9 mouse cellular contexts compared by ENCODE assay signal in the genomic region with DNA sequence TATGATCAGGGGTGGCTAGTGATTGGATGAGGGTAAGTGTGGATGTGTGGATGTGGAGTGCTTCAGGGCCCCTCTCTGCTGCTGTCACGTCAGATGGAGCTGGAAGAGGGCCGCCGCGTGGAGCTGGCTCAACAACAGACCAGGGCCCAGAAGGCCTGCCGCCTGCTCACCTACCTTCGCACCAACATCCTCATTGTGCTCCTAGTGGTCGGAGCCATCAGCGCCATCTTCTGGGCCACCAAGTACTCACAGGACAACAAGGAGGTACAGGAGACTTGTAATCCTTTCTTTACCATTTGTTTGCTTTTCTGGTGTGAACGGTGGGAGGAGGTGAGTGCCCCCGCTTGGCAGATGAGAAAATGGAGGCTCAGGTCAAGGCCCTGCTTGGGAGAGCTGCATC. TPM values are rescaled to one million over a fixed set of nuclear protein-coding genes. Genes with fewer than 3 reads are reported as not detected.
DNase-seq lines count a peak whose midpoint lies in the region; ATAC-seq and TF ChIP-seq lines count a peak whose summit lies in the region.
"Had no signal": no experiment of that assay in that cellular context is flagged by ENCODE, and none has a peak within 500 bp of the region (broad histone marks: within the 10 kb centered on the region; RNA-seq: fewer than 3 reads in every experiment).

No protein-coding gene starts in this region.

- no peak overlapping the region for H3K27ac ChIP-seq in testis, adult 2 months (ENCODE audit: control insufficient read depth, insufficient read depth, low read depth, low read length)
- no peak overlapping the region for H3K27ac ChIP-seq in kidney, embryonic 16.5 days (ENCODE audit: low read length)
- H3K27ac ChIP-seq: neural tube, embryonic 12.5 days had no signal

- no peaks in the 10 kb centered on the region for H3K27me3 ChIP-seq in testis, adult 2 months (ENCODE audit: control insufficient read depth, insufficient read depth, low read length)
- H3K27me3 ChIP-seq in kidney, embryonic 16.5 days (ENCODE audit: insufficient read depth, low read length) = no peaks in the 10 kb centered on the region

- 10% methylated on average over 10 of the region's 10 CpGs for WGBS in kidney, embryonic 16.5 days

- no peaks in the 10 kb centered on the region for H3K9me3 ChIP-seq in kidney, embryonic 16.5 days (ENCODE audit: low read length)
- H3K9me3 ChIP-seq: neural tube, embryonic 12.5 days had no signal

- peak; percentile 51 to 63 for DNase-seq in adrenal gland, adult 18-20 months (ENCODE audit: low spot score in 2 of 2)
- no peak for DNase-seq in adrenal gland, postnatal 4 days (ENCODE audit: low spot score in 2 of 2)
- DNase-seq in testis, postnatal 14 days (ENCODE audit: low spot score) = no peak
- DNase-seq in embryo, embryonic 11 days = peak; percentile 79
- peak; percentile 74 for DNase-seq in lung, postnatal 25 days (ENCODE audit: low spot score)
- DNase-seq in thymus, adult 18-20 months = peak; percentile 50 to 63

- no peak for TF ChIP-seq POLR2A in testis, adult 2 months (IDR thresholded peaks at IDR 0.05; ENCODE audit: control insufficient read depth, low read depth, low read length)

- TF ChIP-seq CTCF in testis, adult 2 months (IDR thresholded peaks at IDR 0.05; ENCODE audit: control insufficient read depth, insufficient read depth, insufficient replicate concordance, low read depth, low read length) = peak; percentile 50; the same call in 1 of the 2 replicates

- H3K4me2 ChIP-seq in kidney, embryonic 16.5 days (replicated peaks; ENCODE audit: low read depth, low read length) = no peak overlapping the region
- H3K4me2 ChIP-seq: neural tube, embryonic 12.5 days had no signal

- H3K4me3 ChIP-seq in testis, adult 2 months (ENCODE audit: control insufficient read depth, low read depth, low read length) = no peak overlapping the region
- H3K4me3 ChIP-seq in kidney, embryonic 16.5 days (ENCODE audit: low read length) = no peak overlapping the region
- H3K4me3 ChIP-seq: neural tube, embryonic 12.5 days had no signal

- peaks cover 8% of the 10 kb centered on the region for H3K4me1 ChIP-seq in testis, adult 2 months (ENCODE audit: control insufficient read depth, insufficient read depth, low read length)
- H3K4me1 ChIP-seq in kidney, embryonic 16.5 days (ENCODE audit: insufficient read depth, low read length) = peaks cover 30% of the 10 kb centered on the region

- no peaks in the 10 kb centered on the region for H3K36me3 ChIP-seq in testis, adult 2 months (ENCODE audit: control insufficient read depth, insufficient read depth, low read length)
- H3K36me3 ChIP-seq in kidney, embryonic 16.5 days (ENCODE audit: insufficient read depth, low read length) = no peaks in the 10 kb centered on the region
- H3K36me3 ChIP-seq: neural tube, embryonic 12.5 days had no signal

- H3K9ac ChIP-seq in kidney, embryonic 16.5 days (replicated peaks; ENCODE audit: low read length) = peak overlapping the region; percentile 1; the same call in 1 of the 2 replicates
- H3K9ac ChIP-seq: neural tube, embryonic 12.5 days had no signal

- ATAC-seq in kidney, embryonic 16.5 days (ENCODE audit: low FRiP score, low TSS enrichment) = no peak

RNA-seq across cellular contexts. Expression of gene Tmc6, which starts 4.3 kb away (rescaled TPM):
- 10 to 100 TPM; 24.1 to 27.0 TPM for total RNA-seq in adrenal gland, adult 18-20 months (2021)
- 10 to 100 TPM; 49.7 to 55.0 TPM for total RNA-seq in adrenal gland, postnatal 4 days (2021)
- polyA plus RNA-seq in testis, adult 2 months (2012; rRNA removed) = 9.7 and 10.1 TPM in 2 replicates
- 47.9 and 50.5 TPM in 2 replicates for polyA plus RNA-seq in kidney, embryonic 16.5 days (2015; fragmentation: Nextera tagmentation; extraction: Ambion mirVana)

RNA-seq across cellular contexts. Expression of gene Tmc8, which starts 4.4 kb away (rescaled TPM):
- 1 to 10 TPM; 3.2 to 4.3 TPM for total RNA-seq in adrenal gland, adult 18-20 months (2021)
- total RNA-seq in adrenal gland, postnatal 4 days (2021) = 1 to 10 TPM; 7.1 to 7.6 TPM
- polyA plus RNA-seq in testis, adult 2 months (2012; rRNA removed) = 1.2 TPM in 2 replicates
- 3.6 TPM in 2 replicates for polyA plus RNA-seq in kidney, embryonic 16.5 days (2015; fragmentation: Nextera tagmentation; extraction: Ambion mirVana)

RNA-seq across cellular contexts. Expression of gene 6030468B19Rik, which starts 11.2 kb away (rescaled TPM):
- not detected for total RNA-seq in adrenal gland, adult 18-20 months (2021)
- total RNA-seq in adrenal gland, postnatal 4 days (2021) = 1 to 10 TPM in 1 of 2 experiments, under 1 TPM in 1; 0.87 to 1.7 TPM
- polyA plus RNA-seq in testis, adult 2 months (2012; rRNA removed) = not detected in 2 replicates
- 0.33 and 0.54 TPM in 2 replicates for polyA plus RNA-seq in kidney, embryonic 16.5 days (2015; fragmentation: Nextera tagmentation; extraction: Ambion mirVana)

RNA-seq across cellular contexts. Expression of gene Gm20708, which starts 23.2 kb away (rescaled TPM):
- total RNA-seq in adrenal gland, adult 18-20 months (2021) = under 1 TPM in 1 of 2 experiments, not detected in 1; 0.80 TPM
- total RNA-seq in adrenal gland, postnatal 4 days (2021) = 1 to 10 TPM; 2.1 to 3.0 TPM
- polyA plus RNA-seq in testis, adult 2 months (2012; rRNA removed) = 1.0 TPM in 1 of 2 replicates, not detected in the other
- polyA plus RNA-seq in kidney, embryonic 16.5 days (2015; fragmentation: Nextera tagmentation; extraction: Ambion mirVana) = 0.26 and 0.44 TPM in 2 replicates
- polyA plus RNA-seq: neural tube, embryonic 12.5 days had no signal

RNA-seq across cellular contexts. Expression of gene Syngr2, which starts 23.2 kb away (rescaled TPM):
- 100 to 1,000 TPM in 1 of 2 experiments, 10 to 100 TPM in 1; 65.4 to 101 TPM for total RNA-seq in adrenal gland, adult 18-20 months (2021)
- 10 to 100 TPM; 81.3 to 86.8 TPM for total RNA-seq in adrenal gland, postnatal 4 days (2021)
- polyA plus RNA-seq in testis, adult 2 months (2012; rRNA removed) = 21.3 and 32.5 TPM in 2 replicates
- 93.2 and 106 TPM in 2 replicates for polyA plus RNA-seq in kidney, embryonic 16.5 days (2015; fragmentation: Nextera tagmentation; extraction: Ambion mirVana)

Comparison
In these comparisons a context has a peak if more than half of its experiments do, and no peak if none do; other contexts are left out.
1. DNase-seq: peak in adrenal gland, adult 18-20 months (2 of 2), embryo, embryonic 11 days (single experiment), lung, postnatal 25 days (single experiment) and thymus, adult 18-20 months (2 of 2); none in adrenal gland, postnatal 4 days (0 of 2) and testis, postnatal 14 days (single experiment).